Mouse (Mus musculus): ENCODE data around the gene Mcpt9. TPM values are rescaled to one million over a fixed set of nuclear protein-coding genes. Genes with fewer than 3 reads are reported as not detected.
A peak's percentile ranks its signal among the peaks of the same experiment; 100 is the strongest.
"Not testable (repeated sequence)": the region's sequence is repeated elsewhere in the genome, so short reads cannot be mapped to it uniquely, and the experiment has no call there.

The Mcpt9 gene
- total RNA-seq (2015) (not detected in 2 replicates), total RNA-seq (2017) (not detected in 2 replicates)

DNA sequence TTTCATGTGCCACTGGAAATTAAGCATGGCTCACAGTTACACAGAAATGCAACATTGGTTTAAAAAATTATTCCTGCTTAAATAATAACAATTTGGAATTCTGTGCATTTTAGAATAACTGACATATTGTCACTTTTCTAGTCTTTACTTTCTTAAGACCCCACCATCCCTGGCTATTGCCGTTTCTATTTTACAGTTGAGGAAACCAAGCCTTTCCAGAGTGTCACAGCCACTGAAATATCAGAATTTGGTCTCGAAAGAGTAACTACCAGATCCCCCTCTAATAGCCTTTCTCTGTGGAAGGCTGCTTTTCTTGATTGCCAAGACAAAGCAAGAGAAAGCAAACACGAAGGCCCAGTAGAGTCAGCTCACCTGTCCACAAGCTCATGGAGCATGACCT lies at the start of gene Mcpt9:
Gene Mcpt9, minus strand, starts transcription at position 101 of the 400 bp plus-strand sequence.
- ATAC-seq (ENCODE audit: poor library complexity, severe bottlenecking) = not testable (repeated sequence)

DNA sequence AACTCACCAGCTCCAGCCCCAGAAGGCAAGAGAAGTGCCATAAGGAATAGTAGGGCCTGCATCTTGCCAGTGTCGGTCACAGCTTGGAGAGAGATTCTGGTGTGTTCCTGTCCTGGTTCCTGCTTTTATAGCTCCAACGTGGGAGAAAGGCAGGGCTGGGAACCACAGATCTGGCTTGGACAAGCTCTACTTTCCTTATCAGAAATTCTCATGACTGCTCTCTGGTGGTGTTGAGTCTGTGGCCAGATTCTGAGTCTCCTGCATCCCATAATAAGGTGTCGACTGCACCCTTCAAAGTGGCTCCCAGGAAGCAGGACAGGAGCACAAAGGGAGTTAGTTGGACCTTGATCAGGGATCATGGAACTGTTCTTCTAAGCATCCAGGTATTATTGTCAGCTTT lies 31.9 kb upstream of the Mcpt9 start, which contains the start of gene Mcpt4:
Gene Mcpt4, minus strand, starts transcription at position 101 of the 400 bp plus-strand sequence.
- ATAC-seq (ENCODE audit: poor library complexity, severe bottlenecking) = not testable (repeated sequence)

DNA sequence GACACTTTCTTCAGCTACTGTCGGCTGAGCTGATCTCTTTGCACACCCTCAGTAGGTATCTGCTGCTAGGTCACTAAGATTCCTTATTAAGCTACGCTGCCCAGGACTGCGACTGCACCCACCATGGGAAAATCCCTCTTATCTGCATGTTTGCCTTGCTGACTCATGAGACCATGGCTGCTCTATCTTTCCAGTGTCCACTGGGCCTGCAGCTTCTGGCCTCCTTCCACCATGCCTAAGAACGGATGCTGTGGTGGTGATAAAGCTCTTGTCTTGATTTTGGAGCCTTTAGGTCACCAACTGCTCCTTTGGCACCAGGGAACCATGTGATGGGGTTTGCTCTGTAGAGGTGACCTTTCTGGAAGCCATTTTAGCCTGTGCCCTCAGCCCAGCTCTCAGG lies 27.4 kb upstream of the Mcpt9 start:
- no peak for ATAC-seq (ENCODE audit: poor library complexity, severe bottlenecking)

DNA sequence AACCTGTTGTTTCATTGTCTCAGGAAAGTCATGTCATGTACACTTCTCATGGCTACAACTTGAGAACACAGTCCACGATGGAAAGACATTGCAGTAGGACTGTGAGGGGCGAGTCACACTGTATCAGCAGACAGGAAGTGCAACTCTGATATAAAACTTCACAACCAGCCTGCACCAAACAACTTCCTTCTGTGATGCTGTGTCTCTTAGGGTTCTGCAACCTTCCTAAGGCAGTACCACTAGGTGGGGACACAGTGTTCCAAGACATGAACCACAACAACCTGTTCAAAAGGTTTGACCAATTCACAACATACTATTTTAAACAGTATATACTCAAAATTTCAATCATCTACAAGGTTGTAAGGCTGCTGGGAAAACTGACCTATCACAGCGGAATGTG lies 25.1 kb upstream of the Mcpt9 start:
- no peak for ATAC-seq (ENCODE audit: poor library complexity, severe bottlenecking)

DNA sequence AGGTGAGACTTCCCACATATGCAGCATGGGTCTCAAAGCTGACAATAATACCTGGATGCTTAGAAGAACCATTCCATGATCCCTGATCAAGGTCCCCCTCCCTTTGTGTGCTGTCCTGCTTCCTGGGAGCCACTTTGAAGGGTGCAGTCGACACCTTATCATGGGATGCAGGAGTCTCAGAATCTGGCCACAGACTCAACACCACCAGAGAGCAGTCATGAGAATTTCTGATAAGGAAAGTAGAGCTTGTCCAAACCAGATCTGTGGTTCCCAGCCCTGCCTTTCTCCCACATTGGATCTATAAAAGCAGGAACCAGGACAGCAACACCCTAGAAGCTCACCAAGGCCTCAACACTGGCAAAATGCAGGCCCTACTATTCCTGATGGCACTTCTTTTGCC lies 11.5 kb upstream of the Mcpt9 start, which contains the start of gene Mcpt2:
Gene Mcpt2, plus strand, starts transcription at position 250 of the 400 bp plus-strand sequence.
- ATAC-seq (ENCODE audit: poor library complexity, severe bottlenecking) = not testable (repeated sequence)

DNA sequence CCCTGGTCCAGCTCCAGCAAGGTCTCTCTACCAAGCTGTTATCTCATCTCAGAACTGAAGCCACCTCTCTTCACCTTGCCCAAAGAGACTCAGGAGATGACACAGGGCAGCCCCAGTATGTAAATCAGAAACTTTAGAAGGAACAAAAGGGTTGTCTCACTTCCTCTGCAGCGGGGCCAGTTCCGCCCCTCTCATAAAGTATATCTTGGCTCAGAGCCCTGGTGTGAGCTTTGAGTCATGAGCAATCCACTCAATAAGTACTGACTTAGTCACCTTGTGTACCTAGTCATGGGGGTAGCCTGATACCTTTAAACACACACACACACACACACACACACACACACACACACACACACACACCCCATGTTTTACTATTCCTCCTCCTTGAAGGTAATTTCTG lies 4.1 kb upstream of the Mcpt9 start:
- peak; percentile 70 for ATAC-seq (ENCODE audit: poor library complexity, severe bottlenecking)

DNA sequence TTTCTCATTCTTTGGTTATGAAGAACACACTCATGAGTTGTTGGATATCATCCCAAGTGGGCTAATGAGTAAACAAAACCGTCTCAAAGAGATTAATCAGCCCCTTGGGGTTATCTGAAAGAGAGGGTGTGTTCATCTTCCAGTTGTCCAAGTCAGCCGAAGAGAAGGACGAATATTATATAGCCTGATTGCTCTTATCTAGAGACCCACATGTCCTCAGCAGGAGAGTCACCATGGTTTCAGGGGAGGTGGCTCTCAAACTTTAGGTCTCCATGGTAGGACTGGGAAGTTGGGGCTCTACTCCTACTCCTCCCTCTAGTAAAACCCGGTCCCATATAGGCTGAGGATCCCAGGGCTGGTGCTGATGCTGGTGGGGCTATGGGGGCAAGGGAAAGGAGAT lies 9.0 kb downstream of the Mcpt9 start:
- ATAC-seq (ENCODE audit: poor library complexity, severe bottlenecking) = not testable (repeated sequence)

DNA sequence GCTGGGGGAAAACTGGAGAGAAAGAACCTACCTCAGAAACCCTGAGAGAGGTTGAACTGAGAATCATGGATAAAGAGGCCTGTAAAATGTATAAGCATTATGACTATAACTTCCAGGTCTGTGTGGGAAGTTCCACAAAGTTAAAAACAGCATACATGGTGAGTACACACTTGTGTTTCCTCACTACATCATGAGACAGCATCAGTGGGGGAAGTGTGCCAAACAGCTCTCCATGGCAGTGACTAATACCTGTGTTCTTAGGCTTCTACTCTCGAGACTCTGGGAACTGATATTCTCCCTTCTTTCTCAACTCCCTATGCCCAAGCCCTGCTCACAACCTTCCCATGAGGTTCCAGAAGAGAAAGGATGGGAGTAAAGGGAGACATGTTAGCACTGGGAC lies 10.8 kb downstream of the Mcpt9 start:
- ATAC-seq (ENCODE audit: poor library complexity, severe bottlenecking) = no peak

DNA sequence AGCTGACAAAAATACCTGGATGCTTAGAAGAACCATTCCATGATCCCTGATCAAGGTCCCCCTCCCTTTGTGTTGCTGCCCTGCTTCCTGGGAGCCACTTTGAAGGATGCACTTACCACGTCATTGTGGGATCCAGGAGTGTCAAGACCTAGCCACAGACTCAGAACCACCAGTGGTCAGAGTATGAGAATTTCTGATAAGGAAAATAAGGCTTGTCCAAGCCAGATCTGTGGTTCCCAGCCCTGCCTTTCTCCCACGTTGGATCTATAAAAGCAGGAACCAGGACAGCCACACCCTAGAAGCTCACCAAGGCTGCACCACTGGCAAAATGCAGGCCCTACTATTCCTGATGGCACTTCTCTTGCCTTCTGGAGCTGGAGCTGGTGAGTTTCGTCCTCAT lies 12.6 kb downstream of the Mcpt9 start, which contains the start of gene Mcpt1:
Gene Mcpt1, plus strand, starts transcription at position 301 of the 400 bp plus-strand sequence.
- ATAC-seq (ENCODE audit: poor library complexity, severe bottlenecking) = not testable (repeated sequence)

DNA sequence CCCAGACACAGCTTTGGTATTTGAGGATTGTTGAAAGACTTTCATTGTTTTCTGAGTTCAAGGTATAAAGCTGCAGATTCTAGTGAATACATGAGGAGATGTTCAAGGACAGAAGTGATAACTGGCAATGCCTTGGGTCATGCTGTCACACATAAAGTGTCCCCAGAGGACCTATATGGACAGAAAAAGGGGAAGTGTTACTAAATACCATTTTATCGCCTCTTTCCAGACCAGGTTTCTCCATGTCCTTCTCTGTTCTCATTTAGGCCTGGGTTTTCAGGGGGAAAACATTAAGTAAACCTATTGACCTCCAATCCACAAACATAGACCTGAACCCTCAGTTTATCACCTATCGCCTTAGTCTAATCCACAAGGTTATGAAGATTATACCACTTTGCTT lies 16.4 kb downstream of the Mcpt9 start:
- no peak for ATAC-seq (ENCODE audit: poor library complexity, severe bottlenecking)

DNA sequence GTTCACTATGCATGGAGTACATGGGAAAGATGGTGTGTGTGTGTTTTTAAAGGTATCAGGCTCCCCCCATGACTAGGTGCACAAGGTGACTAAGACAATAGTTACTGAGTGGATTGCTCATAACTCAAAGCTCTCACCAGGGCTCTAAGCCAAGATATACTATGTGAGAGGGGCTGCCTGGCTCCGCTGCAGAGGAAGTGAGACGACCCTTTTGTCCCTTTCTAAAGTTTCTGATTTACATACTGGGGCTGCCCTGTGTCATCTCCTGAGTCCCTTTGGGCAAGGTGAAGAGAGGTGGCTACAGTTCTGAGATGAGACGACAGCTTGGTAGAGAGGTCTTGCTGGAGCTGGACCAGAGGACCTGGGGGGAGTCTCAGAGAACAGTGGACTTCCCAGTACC lies 17.1 kb downstream of the Mcpt9 start:
- ATAC-seq (ENCODE audit: poor library complexity, severe bottlenecking) = no peak

DNA sequence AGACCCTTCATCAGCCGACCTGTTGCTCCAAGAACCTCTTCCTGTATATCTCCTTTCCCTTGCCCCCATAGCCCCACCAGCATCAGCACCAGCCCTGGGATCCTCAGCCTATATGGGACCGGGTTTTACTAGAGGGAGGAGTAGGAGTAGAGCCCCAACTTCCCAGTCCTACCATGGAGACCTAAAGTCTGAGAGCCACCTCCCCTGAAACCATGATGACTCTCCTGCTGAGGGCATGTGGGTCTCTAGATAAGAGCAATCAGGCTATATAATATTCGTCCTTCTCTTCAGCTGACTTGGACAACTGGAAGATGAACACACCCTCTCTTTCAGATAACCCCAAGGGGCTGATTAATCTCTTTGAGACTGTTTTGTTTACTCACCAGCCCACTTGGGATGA lies 42.8 kb downstream of the Mcpt9 start:
- ATAC-seq (ENCODE audit: poor library complexity, severe bottlenecking) = not testable (repeated sequence)

Other genes with a start within 250 kb of the Mcpt9 start
- not detected in 2 replicates for gene Adcy4, start 246.4 kb downstream of the Mcpt9 start, total RNA-seq (2015)
- gene Adcy4, start 246.4 kb downstream of the Mcpt9 start, total RNA-seq (2017) = 0.15 TPM in 1 of 2 replicates, not detected in the other
- 79.0 and 82.5 TPM in 2 replicates for gene Ripk3, start 241.6 kb downstream of the Mcpt9 start, total RNA-seq (2015)
- 24.2 and 30.0 TPM in 2 replicates for gene Ripk3, start 241.6 kb downstream of the Mcpt9 start, total RNA-seq (2017)
- gene Nfatc4, start 207.4 kb downstream of the Mcpt9 start, total RNA-seq (2015) = not detected in 2 replicates
- gene Nfatc4, start 207.4 kb downstream of the Mcpt9 start, total RNA-seq (2017) = not detected in 2 replicates
- 1.1 and 1.6 TPM in 2 replicates for gene Nynrin, start 176.5 kb downstream of the Mcpt9 start, total RNA-seq (2015)
- gene Nynrin, start 176.5 kb downstream of the Mcpt9 start, total RNA-seq (2017) = 1.4 and 1.5 TPM in 2 replicates
- 0.40 TPM in 1 of 2 replicates, not detected in the other for gene Cbln3, start 146.1 kb downstream of the Mcpt9 start, total RNA-seq (2015)
- gene Cbln3, start 146.1 kb downstream of the Mcpt9 start, total RNA-seq (2017) = 0.44 TPM in 1 of 2 replicates, not detected in the other
- 9.4 and 11.8 TPM in 2 replicates for gene Khnyn, start 145.5 kb downstream of the Mcpt9 start, total RNA-seq (2015)
- gene Khnyn, start 145.5 kb downstream of the Mcpt9 start, total RNA-seq (2017) = 33.7 and 37.6 TPM in 2 replicates
- 1.9 and 3.0 TPM in 2 replicates for gene Sdr39u1, start 130.2 kb downstream of the Mcpt9 start, total RNA-seq (2015)
- gene Sdr39u1, start 130.2 kb downstream of the Mcpt9 start, total RNA-seq (2017) = 0.99 and 2.9 TPM in 2 replicates
- 0.51 and 1.0 TPM in 2 replicates for gene Cma1, start 85.8 kb downstream of the Mcpt9 start, total RNA-seq (2015)
- gene Cma1, start 85.8 kb downstream of the Mcpt9 start, total RNA-seq (2017) = 1.8 TPM in 1 of 2 replicates, not detected in the other
- not detected in 2 replicates for gene Cma2, start 79.5 kb downstream of the Mcpt9 start, total RNA-seq (2015)
- not detected in 2 replicates for gene Cma2, start 79.5 kb downstream of the Mcpt9 start, total RNA-seq (2017)
- gene Mcpt1, start 12.5 kb downstream of the Mcpt9 start, total RNA-seq (2015) = not detected in 2 replicates
- gene Mcpt1, start 12.5 kb downstream of the Mcpt9 start, total RNA-seq (2017) = not detected in 2 replicates
- gene Mcpt2, start 11.5 kb upstream of the Mcpt9 start, total RNA-seq (2015) = not detected in 2 replicates
- gene Mcpt2, start 11.5 kb upstream of the Mcpt9 start, total RNA-seq (2017) = not detected in 2 replicates
- gene Mcpt4, start 31.8 kb upstream of the Mcpt9 start, total RNA-seq (2015) = not detected in 2 replicates
- gene Mcpt4, start 31.8 kb upstream of the Mcpt9 start, total RNA-seq (2017) = not detected in 2 replicates
- gene Mcpt8, start 54.8 kb upstream of the Mcpt9 start, total RNA-seq (2015) = 641 and 651 TPM in 2 replicates
- 298 and 314 TPM in 2 replicates for gene Mcpt8, start 54.8 kb upstream of the Mcpt9 start, total RNA-seq (2017)
- 302 and 309 TPM in 2 replicates for gene Ctsg, start 72.1 kb upstream of the Mcpt9 start, total RNA-seq (2015)
- gene Ctsg, start 72.1 kb upstream of the Mcpt9 start, total RNA-seq (2017) = 280 and 285 TPM in 2 replicates
- not detected in 2 replicates for gene Gzme, start 90.1 kb upstream of the Mcpt9 start, total RNA-seq (2015)
- gene Gzme, start 90.1 kb upstream of the Mcpt9 start, total RNA-seq (2017) = not detected in 2 replicates
- not detected in 2 replicates for gene Gzmd, start 102.1 kb upstream of the Mcpt9 start, total RNA-seq (2015)
- gene Gzmd, start 102.1 kb upstream of the Mcpt9 start, total RNA-seq (2017) = not detected in 2 replicates
- gene Gzmg, start 129.1 kb upstream of the Mcpt9 start, total RNA-seq (2015) = not detected in 2 replicates
- not detected in 2 replicates for gene Gzmg, start 129.1 kb upstream of the Mcpt9 start, total RNA-seq (2017)
- gene Gzmn, start 144.1 kb upstream of the Mcpt9 start, total RNA-seq (2015) = not detected in 2 replicates
- not detected in 2 replicates for gene Gzmn, start 144.1 kb upstream of the Mcpt9 start, total RNA-seq (2017)
- gene Gzmf, start 180.9 kb upstream of the Mcpt9 start, total RNA-seq (2015) = not detected in 2 replicates
- not detected in 2 replicates for gene Gzmf, start 180.9 kb upstream of the Mcpt9 start, total RNA-seq (2017)
- gene Gzmc, start 204.2 kb upstream of the Mcpt9 start, total RNA-seq (2015) = 0.16 TPM in 1 of 2 replicates, not detected in the other
- gene Gzmc, start 204.2 kb upstream of the Mcpt9 start, total RNA-seq (2017) = not detected in 2 replicates
- gene Gzmb, start 231.8 kb upstream of the Mcpt9 start, total RNA-seq (2015) = 1.8 and 2.1 TPM in 2 replicates
- 1.7 and 2.1 TPM in 2 replicates for gene Gzmb, start 231.8 kb upstream of the Mcpt9 start, total RNA-seq (2017)